Mouse (Mus musculus): Measurements from ENCODE around the gene Tph2. TPM values are rescaled to one million over a fixed set of nuclear protein-coding genes. Genes with fewer than 3 reads are reported as not detected.
"Not testable (repeated sequence)": the region's sequence is repeated elsewhere in the genome, so short reads cannot be mapped to it uniquely, and the experiment has no call there.

The Tph2 gene
- 1 to 10 TPM in 1 of 2 experiments, under 1 TPM in 1; 0.68 to 1.2 TPM for total RNA-seq (2021)
- long read RNA-seq, result 0 reads

DNA sequence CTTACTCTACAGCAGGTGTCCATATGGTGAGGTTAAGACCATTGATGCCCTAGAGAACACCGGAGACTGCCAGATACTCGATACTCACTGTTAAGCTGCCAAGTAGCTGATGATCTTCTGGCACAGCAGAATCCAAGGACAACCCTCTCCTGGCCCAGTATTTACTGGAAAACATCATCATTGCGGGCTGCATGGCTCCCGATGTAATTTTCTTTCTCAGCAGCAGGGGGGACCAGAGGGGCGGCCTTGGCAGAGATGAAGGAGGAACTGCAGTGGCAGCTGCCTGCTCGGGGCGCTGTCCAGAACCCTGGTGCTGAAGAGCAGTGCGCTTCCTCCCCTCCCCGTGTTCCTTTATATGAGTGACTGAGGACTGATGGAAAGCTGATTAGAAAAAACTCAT is at the start of gene Tph2:
Tph2 (minus strand) TSS at position 326 of the 400 bp plus-strand sequence.
- DNase-seq (ENCODE audit: low spot score in 2 of 2), result peak; percentile 34 to 69

DNA sequence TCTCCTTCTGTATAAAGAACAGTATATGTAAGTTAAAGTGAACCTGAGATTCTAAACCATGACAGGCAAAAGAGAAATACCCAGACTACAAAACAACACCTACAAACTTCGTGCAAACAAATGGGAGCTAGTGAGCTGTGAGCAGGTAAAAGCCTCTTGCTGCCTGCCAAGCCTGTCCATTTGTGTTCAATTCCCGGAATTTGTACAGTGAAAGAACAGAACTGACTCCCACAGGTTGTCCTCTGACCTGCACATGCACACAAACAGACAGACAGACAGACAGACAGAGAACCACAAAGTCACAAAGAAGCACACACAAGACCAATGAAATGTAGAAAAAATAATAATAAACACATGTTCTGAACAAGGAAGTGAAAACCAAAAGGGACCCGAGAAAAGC is 49.0 kb upstream of the Tph2 start:
- DNase-seq (ENCODE audit: low spot score in 2 of 2), result no peak

- no peak for DNase-seq (ENCODE audit: low spot score in 2 of 2)
These were observed 47.7 kb upstream of the Tph2 start for GRCm38 (mm10) chr10:115232513-115232912.

DNA sequence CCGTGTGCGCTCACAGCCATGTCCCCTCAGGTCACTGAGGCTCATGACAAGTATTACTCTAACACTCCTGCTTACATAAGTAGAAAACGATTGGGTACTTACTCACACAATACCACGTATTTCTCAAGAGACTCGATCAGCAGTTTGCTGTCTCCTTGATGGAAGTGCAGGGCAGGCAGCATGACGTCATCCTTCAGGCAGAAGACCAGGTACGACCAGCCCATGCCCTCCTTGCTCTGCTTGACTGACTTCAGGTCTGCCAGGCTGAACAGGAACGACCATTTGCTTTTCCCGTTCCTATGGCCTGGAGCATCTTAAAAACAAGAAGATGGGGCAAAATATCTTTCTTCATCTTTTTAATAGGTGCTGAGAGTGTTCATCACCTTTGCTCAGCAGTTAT is 44.2 kb upstream of the Tph2 start:
- no peak for DNase-seq (ENCODE audit: low spot score in 2 of 2)

DNA sequence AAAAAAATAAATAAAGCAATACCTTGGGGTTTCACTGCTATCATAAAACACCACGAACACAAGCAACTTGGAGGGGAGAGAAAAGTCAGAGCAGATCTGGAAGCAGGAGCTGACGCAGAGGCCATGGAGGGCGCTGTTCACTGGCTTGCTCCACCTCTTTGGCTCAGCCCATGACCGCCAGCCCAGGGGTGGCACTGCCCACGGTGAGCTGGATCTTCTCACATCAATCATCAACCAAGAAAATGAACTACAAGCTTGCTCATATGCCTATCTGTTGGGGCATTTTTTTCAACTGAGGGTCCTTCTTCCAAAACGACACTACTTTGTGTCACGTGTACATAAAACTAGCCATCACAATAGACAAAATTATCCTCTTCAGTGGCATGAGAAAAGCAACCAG is 41.8 kb upstream of the Tph2 start:
- no peak for DNase-seq (ENCODE audit: low spot score in 2 of 2)

DNA sequence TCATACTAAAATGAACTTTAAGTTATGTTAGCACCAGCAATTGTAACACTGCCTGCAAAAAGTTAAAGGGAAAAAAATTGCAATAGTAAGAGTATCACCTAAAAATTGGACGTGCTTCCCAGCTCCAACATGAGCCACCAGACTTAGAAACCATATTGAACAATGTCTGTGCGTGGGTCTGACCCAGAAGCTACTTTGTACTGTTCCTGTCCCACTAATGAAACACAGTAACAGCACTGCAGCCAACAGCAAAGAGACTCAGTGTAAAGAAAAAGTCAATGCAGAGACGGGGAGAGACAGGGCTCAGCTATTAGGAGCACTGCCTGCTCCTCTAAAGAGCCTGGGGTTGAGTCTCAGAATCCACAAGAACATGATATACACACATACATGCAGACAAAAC is 39.0 kb upstream of the Tph2 start:
- DNase-seq (ENCODE audit: low spot score in 2 of 2), result peak; percentile 23 to 81

DNA sequence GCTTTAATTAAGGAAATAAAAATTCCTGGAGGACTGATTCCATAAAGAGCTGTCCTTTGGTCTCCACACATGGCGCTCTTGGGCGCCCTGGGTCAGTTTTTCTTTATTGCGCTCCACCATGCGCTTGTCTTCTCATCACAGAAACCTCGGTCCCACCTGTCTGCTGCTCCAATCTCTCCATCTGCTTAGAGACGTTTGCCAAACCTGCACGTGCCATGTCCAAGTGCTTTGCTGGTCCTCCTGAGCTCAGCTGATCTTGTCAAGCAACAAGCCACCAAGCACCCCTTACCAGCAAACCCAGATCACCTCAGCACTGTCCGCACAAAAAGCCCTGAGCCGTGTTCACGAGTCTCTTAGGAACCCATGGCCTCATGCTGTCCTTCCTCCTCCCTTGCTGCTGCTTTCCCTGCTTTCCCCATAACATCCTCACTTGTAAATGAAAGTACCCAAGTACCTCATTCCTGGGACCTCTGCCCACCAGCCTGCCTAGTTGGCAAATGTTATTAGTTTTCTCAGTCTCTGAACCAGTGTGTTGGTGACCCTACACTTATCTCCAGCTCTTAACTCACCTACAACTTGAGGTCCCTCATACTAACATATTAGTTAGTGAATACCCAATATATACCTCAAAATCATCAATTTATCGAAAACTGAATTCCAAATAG is 28.2 kb upstream of the Tph2 start:
- no peak for DNase-seq (ENCODE audit: low spot score in 2 of 2)

- no peak for DNase-seq (ENCODE audit: low spot score in 2 of 2)
These were observed 21.0 kb upstream of the Tph2 start for GRCm38 (mm10) chr10:115205825-115206224.

- no peak for DNase-seq (ENCODE audit: low spot score in 2 of 2)
These were observed 20.5 kb upstream of the Tph2 start for GRCm38 (mm10) chr10:115205284-115205683.

DNA sequence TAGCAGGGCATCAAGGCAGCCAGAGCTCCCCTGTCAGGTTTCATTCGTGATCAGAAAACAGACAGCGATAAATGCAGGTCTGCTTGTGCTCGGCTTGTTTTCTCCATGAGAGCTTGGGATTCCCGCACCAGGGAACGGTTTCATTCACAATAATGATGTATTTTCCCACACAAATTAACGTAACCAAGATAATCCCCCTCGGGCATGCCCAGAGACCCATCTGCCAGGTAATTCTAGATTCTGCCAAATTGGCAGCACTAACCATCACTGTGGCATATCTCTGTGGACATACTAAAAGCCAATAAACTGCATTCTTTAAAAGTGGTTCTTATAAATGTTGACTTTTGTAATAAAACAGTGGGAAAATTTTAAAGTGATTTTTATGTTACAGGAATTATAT is 6.4 kb upstream of the Tph2 start:
- no peak for DNase-seq (ENCODE audit: low spot score in 2 of 2)

- DNase-seq (ENCODE audit: low spot score in 2 of 2), result no peak
These were observed 2.6 kb upstream of the Tph2 start for GRCm38 (mm10) chr10:115187390-115187789.

GRCm38 (mm10) chr10:115181034-115181433 is 3.8 kb downstream of the Tph2 start:
- DNase-seq (ENCODE audit: low spot score in 2 of 2), result no peak

DNA sequence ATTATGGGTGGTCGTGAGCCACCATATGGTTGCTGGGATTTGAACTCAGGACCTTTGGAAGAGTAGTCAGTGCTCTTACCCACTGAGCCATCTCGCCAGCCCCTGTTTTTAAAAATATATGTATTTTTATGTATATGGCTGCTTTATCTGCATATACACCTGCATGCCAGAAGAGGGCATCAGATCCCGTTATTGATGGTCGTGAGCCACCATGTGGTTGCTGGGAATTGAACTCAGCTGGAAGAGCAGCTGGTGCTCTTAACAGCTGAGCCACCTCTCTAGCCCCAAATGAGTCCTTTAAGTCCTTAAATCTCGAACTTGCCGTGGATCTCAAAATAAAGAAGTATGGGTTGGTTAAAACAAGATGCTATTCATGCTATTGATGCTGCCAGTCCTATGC is 6.8 kb downstream of the Tph2 start:
- DNase-seq (ENCODE audit: low spot score in 2 of 2), result not testable (repeated sequence)

- DNase-seq (ENCODE audit: low spot score in 2 of 2), result peak; percentile 16 to 39
These were observed 9.2 kb downstream of the Tph2 start for GRCm38 (mm10) chr10:115175591-115175991.

GRCm38 (mm10) chr10:115173336-115173735 is 11.5 kb downstream of the Tph2 start:
- peak in 1 of 2 experiments; percentile 18 for DNase-seq (ENCODE audit: low spot score in 2 of 2)

DNA sequence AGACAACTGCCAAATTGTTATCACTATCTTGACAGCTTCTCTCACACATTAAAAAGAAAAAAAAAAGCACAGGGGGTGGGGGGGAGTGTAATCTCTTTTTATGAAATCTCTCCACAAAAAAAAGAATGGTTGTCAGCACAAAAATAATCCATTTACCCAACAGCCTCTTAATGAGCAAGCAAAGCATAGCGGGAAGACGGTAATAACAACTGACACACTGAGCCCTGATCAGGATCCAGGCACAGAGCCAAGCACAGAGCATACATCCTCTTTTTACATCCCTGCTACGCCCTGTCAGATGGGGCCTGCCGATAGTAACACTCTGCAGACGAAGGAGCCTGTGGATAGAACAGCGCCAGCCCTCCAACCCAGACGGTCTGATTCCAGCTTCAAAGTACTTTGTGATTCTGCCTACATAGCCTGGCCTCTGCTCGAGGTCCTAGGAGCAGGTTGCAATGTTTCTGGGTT is 13.4 kb downstream of the Tph2 start:
- peak in 1 of 2 experiments; percentile 49 for DNase-seq (ENCODE audit: low spot score in 2 of 2)

DNA sequence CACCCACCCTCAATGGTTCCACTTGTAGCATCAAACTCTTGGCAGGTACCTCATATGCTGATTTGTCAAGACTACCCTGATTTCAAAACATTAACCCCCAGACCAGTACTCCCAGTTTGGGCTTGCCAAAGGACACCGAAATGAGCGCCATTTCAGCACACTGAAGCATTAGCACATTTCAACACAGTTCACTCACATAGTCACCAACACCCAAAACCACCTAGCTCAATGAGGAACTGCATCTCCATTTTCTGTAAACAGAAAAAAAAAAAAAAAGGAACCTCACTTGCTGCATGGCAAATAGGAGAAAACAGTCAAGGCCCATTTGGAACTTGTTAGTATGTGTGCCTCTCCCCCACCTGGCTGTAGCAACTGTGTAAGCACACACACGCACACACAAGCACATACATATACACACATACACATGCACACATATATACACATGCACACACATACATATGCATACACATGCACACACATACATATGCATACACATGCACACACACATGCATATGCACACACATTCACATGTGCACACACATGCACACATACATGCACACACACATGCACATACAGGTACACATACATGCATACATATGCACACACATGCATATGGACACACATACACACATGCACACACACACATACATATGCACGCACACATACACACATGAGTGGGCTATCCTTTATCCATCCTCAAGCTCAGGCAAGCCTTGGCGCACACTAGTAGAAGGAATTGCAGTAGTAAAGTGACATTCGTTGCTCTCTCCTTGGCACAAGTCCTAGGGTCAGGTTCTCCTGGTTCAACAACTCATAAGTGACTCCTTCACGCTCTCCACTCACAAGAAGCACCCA is 14.1 kb downstream of the Tph2 start:
- DNase-seq (ENCODE audit: low spot score in 2 of 2), result no peak

GRCm38 (mm10) chr10:115169410-115169809 is 15.4 kb downstream of the Tph2 start:
- no peak for DNase-seq (ENCODE audit: low spot score in 2 of 2)

DNA sequence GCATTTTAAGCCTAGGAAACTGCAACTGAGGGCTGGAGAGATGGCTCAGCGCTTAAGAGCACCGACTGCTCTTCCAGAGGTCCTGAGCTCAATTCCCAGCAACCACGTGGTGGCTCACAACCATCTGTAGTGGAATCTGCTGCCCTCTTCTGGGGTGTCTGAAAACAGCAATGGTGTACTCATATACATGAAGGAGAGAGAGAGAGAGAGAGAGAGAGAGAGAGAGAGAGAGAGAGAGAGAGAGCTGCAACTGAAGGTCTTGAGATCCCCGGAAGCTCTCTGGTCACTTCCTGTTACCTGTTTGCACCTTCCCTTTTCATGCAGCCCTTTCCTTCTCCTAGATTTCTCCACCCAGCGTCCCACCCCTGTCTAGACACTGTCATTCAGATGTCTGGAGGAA is 24.5 kb downstream of the Tph2 start:
- no peak for DNase-seq (ENCODE audit: low spot score in 2 of 2)

DNA sequence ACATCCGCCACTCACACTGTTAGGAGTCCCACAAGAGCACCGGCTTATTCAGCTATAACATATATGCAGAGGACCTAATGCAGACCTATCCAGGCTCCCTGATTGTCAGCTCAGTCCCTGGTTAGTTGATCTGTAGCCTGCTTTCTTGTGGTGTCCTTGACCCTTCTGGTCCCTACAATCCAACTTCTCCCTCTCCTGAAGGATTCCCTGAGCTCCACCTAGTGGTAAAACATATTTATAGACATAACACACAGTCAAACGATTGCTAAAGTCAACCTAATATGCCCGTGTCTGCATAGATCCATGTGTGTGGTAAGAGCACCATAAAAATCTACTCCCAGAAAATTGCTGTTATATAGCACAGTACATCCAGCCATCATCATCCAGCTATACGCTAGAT is 37.5 kb downstream of the Tph2 start:
- DNase-seq (ENCODE audit: low spot score in 2 of 2), result no peak

- DNase-seq (ENCODE audit: low spot score in 2 of 2), result no peak
These were observed 38.4 kb downstream of the Tph2 start for GRCm38 (mm10) chr10:115146257-115146898.

GRCm38 (mm10) chr10:115144542-115144941 is 40.3 kb downstream of the Tph2 start:
- no peak for DNase-seq (ENCODE audit: low spot score in 2 of 2)
